9 mouse cellular contexts compared by ENCODE assay signal in the genomic region with DNA sequence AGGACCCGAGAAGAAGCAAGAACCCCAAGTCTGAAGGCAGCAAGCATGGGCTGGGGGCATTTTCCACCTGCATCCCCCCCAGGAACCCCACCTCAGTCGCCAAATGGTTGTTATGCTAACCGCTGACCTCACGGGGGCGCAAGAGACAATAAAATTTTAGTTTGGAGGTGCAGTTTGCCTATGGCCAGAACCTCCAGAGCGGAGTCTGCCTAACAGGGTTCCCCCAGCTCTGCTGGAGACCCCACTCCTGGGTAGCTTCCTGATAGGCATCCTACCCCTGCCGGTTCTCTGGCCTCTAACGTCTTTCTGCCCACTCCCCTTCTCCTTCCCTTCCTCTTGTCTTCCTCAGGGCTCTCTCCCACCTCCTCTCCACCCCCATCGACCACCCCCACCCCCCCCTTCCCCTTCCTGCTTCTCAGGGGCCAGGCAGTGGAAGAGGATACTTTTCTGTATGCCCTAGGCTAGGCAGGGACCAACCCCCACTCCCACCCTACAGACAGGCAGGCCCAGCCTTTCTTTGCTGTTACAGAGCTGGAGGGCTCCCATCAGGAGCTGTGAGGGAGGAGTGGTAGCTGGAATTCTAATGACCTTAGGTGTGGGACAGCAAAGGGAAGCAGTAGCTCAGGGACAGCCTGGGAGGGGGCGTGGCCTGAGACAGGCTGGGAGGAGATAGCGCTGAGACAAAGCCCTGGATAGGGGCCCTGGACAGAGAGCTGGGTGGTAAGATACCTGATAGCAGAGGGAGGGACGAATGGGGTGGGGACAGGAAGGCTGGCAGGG. TPM values are rescaled to one million over a fixed set of nuclear protein-coding genes. Genes with fewer than 3 reads are reported as not detected.
A peak's percentile ranks its signal among the peaks of the same experiment; 100 is the strongest.
DNase-seq lines count a peak whose midpoint lies in the region; ATAC-seq and TF ChIP-seq lines count a peak whose summit lies in the region.
"Had no signal": no experiment of that assay in that cellular context is flagged by ENCODE, and none has a peak within 500 bp of the region (broad histone marks: within the 10 kb centered on the region; RNA-seq: fewer than 3 reads in every experiment).

No protein-coding gene starts in this region.

- H3K9me3 ChIP-seq in intestine, embryonic 16.5 days (ENCODE audit: control insufficient read depth, low read length): no peaks in the 10 kb centered on the region
- no peaks in the 10 kb centered on the region for H3K9me3 ChIP-seq in midbrain, postnatal 0 days (ENCODE audit: low read length)
- H3K9me3 ChIP-seq in stomach, postnatal 0 days (ENCODE audit: control insufficient read depth, low read length): no peaks in the 10 kb centered on the region

- peak overlapping the region; percentile 25; the same call in 1 of the 2 replicates for H3K4me2 ChIP-seq in intestine, embryonic 16.5 days (ENCODE audit: low read depth, low read length)
- H3K4me2 ChIP-seq in midbrain, postnatal 0 days (ENCODE audit: low read depth, low read length, poor library complexity, severe bottlenecking): no peak overlapping the region
- H3K4me2 ChIP-seq in stomach, postnatal 0 days (replicated peaks; ENCODE audit: low read depth): peak overlapping the region; percentile 27; the same call in 1 of the 2 replicates

- no peaks in the 10 kb centered on the region for H3K27me3 ChIP-seq in intestine, embryonic 16.5 days (replicated peaks; ENCODE audit: control insufficient read depth, insufficient read depth, low read length)
- no peaks in the 10 kb centered on the region for H3K27me3 ChIP-seq in midbrain, postnatal 0 days (ENCODE audit: insufficient read depth, low read length)
- H3K27me3 ChIP-seq in stomach, postnatal 0 days (ENCODE audit: control insufficient read depth, insufficient read depth, low read length): no peaks in the 10 kb centered on the region
- H3K27me3 ChIP-seq: Patski had no signal

- intact Hi-C loops in gastrocnemius, postnatal 36 days (cut with DNase I): loop anchor here (1.0 to 5.0 kb wide), 2 partner anchors 60 to 106 kb away; no protein-coding TSS in a partner anchor

- H3K27ac ChIP-seq in intestine, embryonic 16.5 days (ENCODE audit: low read length): peak overlapping the region; percentile 20
- no peak overlapping the region for H3K27ac ChIP-seq in midbrain, postnatal 0 days (ENCODE audit: low read depth, low read length)
- H3K27ac ChIP-seq in stomach, postnatal 0 days (replicated peaks): no peak overlapping the region

- peak overlapping the region; percentile 22 for H3K9ac ChIP-seq in intestine, embryonic 16.5 days (ENCODE audit: low read depth, low read length)
- 0 out of 2 replicates have a peak overlapping the region, but pooled peaks have one; percentile 26 for H3K9ac ChIP-seq in midbrain, postnatal 0 days (replicated peaks; ENCODE audit: low read length, poor library complexity, severe bottlenecking)
- H3K9ac ChIP-seq in stomach, postnatal 0 days (ENCODE audit: low read length): no peak overlapping the region

- 0 out of 2 replicates have a peak overlapping the region, but pooled peaks have one; percentile 2 for H3K4me3 ChIP-seq in intestine, embryonic 16.5 days (ENCODE audit: low read length)
- H3K4me3 ChIP-seq in midbrain, postnatal 0 days (ENCODE audit: low read depth, low read length): no peak overlapping the region
- H3K4me3 ChIP-seq in stomach, postnatal 0 days (ENCODE audit: low read depth, low read length): no peak overlapping the region

- H3K4me1 ChIP-seq in intestine, embryonic 16.5 days (ENCODE audit: control insufficient read depth, insufficient read depth, low read length): peaks cover 20% of the 10 kb centered on the region; the same call in 1 of the 2 replicates
- H3K4me1 ChIP-seq in midbrain, postnatal 0 days (ENCODE audit: insufficient read depth, low read length): no peaks in the 10 kb centered on the region
- H3K4me1 ChIP-seq in stomach, postnatal 0 days (replicated peaks; ENCODE audit: control insufficient read depth, insufficient read depth): 0 out of 2 replicates have a peak, but pooled peaks cover 2% of the 10 kb centered on the region

- ATAC-seq in intestine, embryonic 16.5 days: peak; percentile 99
- ATAC-seq in midbrain, postnatal 0 days (ENCODE audit: low FRiP score): peak; percentile 74
- peak; percentile 66; the same call in 1 of the 2 replicates for ATAC-seq in stomach, postnatal 0 days (ENCODE audit: low FRiP score, low TSS enrichment)
- ATAC-seq: Patski had no signal

- H3K36me3 ChIP-seq in intestine, embryonic 16.5 days (ENCODE audit: control insufficient read depth, insufficient read depth, low read length): no peaks in the 10 kb centered on the region
- no peaks in the 10 kb centered on the region for H3K36me3 ChIP-seq in midbrain, postnatal 0 days (ENCODE audit: insufficient read depth, low read length)
- H3K36me3 ChIP-seq in stomach, postnatal 0 days (ENCODE audit: control insufficient read depth, insufficient read depth, low read length): no peaks in the 10 kb centered on the region

- 4% methylated on average over 12 of the region's 12 CpGs for WGBS in intestine, embryonic 16.5 days
- 2% methylated on average over 12 of the region's 12 CpGs for WGBS in midbrain, postnatal 0 days
- WGBS in stomach, postnatal 0 days: 4% methylated on average over 12 of the region's 12 CpGs

- DNase-seq in layer of hippocampus, adult 11-12 months (ENCODE audit: low spot score): peak; percentile 30
- DNase-seq in layer of hippocampus, adult 9-11 months: no peak
- peak; percentile 74 to 78 for DNase-seq in cerebellum, postnatal 25 days
- DNase-seq in gastrocnemius, postnatal 36 days: peak; percentile 31 to 41
- peak; percentile 90 for DNase-seq in liver
- peak; percentile 66 for DNase-seq in midbrain, postnatal 0 days (ENCODE audit: low spot score)
- DNase-seq in stomach, postnatal 0 days (ENCODE audit: low spot score): peak; percentile 71

- no peak for TF ChIP-seq EP300 in stomach, postnatal 0 days (optimal IDR thresholded peaks at IDR 0.05)

- TF ChIP-seq CTCF in midbrain, postnatal 0 days (IDR thresholded peaks at IDR 0.05): peak; percentile 76
- peak; percentile 81 for TF ChIP-seq CTCF in stomach, postnatal 0 days (IDR thresholded peaks at IDR 0.05; ENCODE audit: low read depth)

RNA-seq across cellular contexts. Expression of a gene that starts 55.8 kb away (rescaled TPM):
- total RNA-seq in gastrocnemius, postnatal 36 days (2021): 10 to 100 TPM; 87.0 to 98.1 TPM
- polyA plus RNA-seq in intestine, embryonic 16.5 days (2015; fragmentation: Nextera tagmentation; extraction: Ambion mirVana): 757 and 778 TPM in 2 replicates
- 369 and 380 TPM in 2 replicates for total RNA-seq in midbrain, postnatal 0 days (2014; rRNA removed)
- polyA plus RNA-seq in midbrain, postnatal 0 days (2015; fragmentation: Nextera tagmentation; extraction: Ambion mirVana): 195 and 213 TPM in 2 replicates
- polyA plus RNA-seq in stomach, postnatal 0 days (2015; fragmentation: Nextera tagmentation; extraction: Ambion mirVana): 287 and 390 TPM in 2 replicates

RNA-seq across cellular contexts. Expression of a gene that starts 58.9 kb away (rescaled TPM):
- total RNA-seq in gastrocnemius, postnatal 36 days (2021): under 1 TPM in 1 of 2 experiments, not detected in 1; 0.17 TPM
- 1.1 and 1.9 TPM in 2 replicates for polyA plus RNA-seq in intestine, embryonic 16.5 days (2015; fragmentation: Nextera tagmentation; extraction: Ambion mirVana)
- total RNA-seq in midbrain, postnatal 0 days (2014; rRNA removed): not detected in 2 replicates
- not detected in 2 replicates for polyA plus RNA-seq in midbrain, postnatal 0 days (2015; fragmentation: Nextera tagmentation; extraction: Ambion mirVana)
- polyA plus RNA-seq in stomach, postnatal 0 days (2015; fragmentation: Nextera tagmentation; extraction: Ambion mirVana): not detected in 2 replicates
- polyA plus RNA-seq: Patski had no signal
